Comparison of ENCODE assay signal across 8 mouse cellular contexts in genomic region chr2:163417830-163418229, GRCm38 (mm10). TPM values are rescaled to one million over a fixed set of nuclear protein-coding genes. Genes with fewer than 3 reads are reported as not detected.
DNase-seq lines count a peak whose midpoint lies in the region; ATAC-seq lines count a peak whose summit lies in the region.

No protein-coding gene starts in this region.

- H3K9me3 ChIP-seq in lung, embryonic 16.5 days (ENCODE audit: control insufficient read depth, low read length) = no peaks in the 10 kb centered on the region
- no peaks in the 10 kb centered on the region for H3K9me3 ChIP-seq in forebrain, embryonic 12.5 days
- no peaks in the 10 kb centered on the region for H3K9me3 ChIP-seq in limb, embryonic 12.5 days
- H3K9me3 ChIP-seq in stomach, embryonic 14.5 days (ENCODE audit: control insufficient read depth, low read depth, low read length) = no peaks in the 10 kb centered on the region

- H3K27me3 ChIP-seq in lung, embryonic 16.5 days (ENCODE audit: control insufficient read depth, insufficient read depth, low read depth, low read length) = no peaks in the 10 kb centered on the region
- H3K27me3 ChIP-seq in forebrain, embryonic 12.5 days = no peaks in the 10 kb centered on the region
- H3K27me3 ChIP-seq in limb, embryonic 12.5 days = no peaks in the 10 kb centered on the region
- no peaks in the 10 kb centered on the region for H3K27me3 ChIP-seq in stomach, embryonic 14.5 days (ENCODE audit: control insufficient read depth, insufficient read depth, low read length)

- peaks cover 18% of the 10 kb centered on the region for H3K4me1 ChIP-seq in lung, embryonic 16.5 days (replicated peaks; ENCODE audit: control insufficient read depth, insufficient read depth, low read length)
- H3K4me1 ChIP-seq in forebrain, embryonic 12.5 days = peaks cover 28% of the 10 kb centered on the region
- H3K4me1 ChIP-seq in limb, embryonic 12.5 days (replicated peaks) = peaks cover 19% of the 10 kb centered on the region
- H3K4me1 ChIP-seq in stomach, embryonic 14.5 days (ENCODE audit: control insufficient read depth, insufficient read depth, low read length) = peaks cover 15% of the 10 kb centered on the region

- peak overlapping the region; percentile 93 for H3K9ac ChIP-seq in lung, embryonic 16.5 days (ENCODE audit: low read length)
- peak overlapping the region; percentile 94 for H3K9ac ChIP-seq in forebrain, embryonic 12.5 days
- peak overlapping the region; percentile 88 for H3K9ac ChIP-seq in limb, embryonic 12.5 days (replicated peaks)
- H3K9ac ChIP-seq in stomach, embryonic 14.5 days (replicated peaks; ENCODE audit: low read depth, low read length) = peak overlapping the region; percentile 92

- peak overlapping the region; percentile 69 for H3K4me2 ChIP-seq in lung, embryonic 16.5 days (ENCODE audit: low read depth, low read length)
- peak overlapping the region; percentile 95 for H3K4me2 ChIP-seq in forebrain, embryonic 12.5 days
- H3K4me2 ChIP-seq in limb, embryonic 12.5 days = peak overlapping the region; percentile 77
- H3K4me2 ChIP-seq in stomach, embryonic 14.5 days (replicated peaks; ENCODE audit: low read depth, low read length) = peak overlapping the region; percentile 71

- H3K4me3 ChIP-seq in lung, embryonic 16.5 days (ENCODE audit: low read length) = peak overlapping the region; percentile 97
- peak overlapping the region; percentile 98 for H3K4me3 ChIP-seq in forebrain, embryonic 12.5 days (replicated peaks)
- peak overlapping the region; percentile 99 for H3K4me3 ChIP-seq in limb, embryonic 12.5 days (replicated peaks)
- H3K4me3 ChIP-seq in stomach, embryonic 14.5 days (ENCODE audit: low read depth, low read length) = peak overlapping the region; percentile 99

- DNase-seq in lung, postnatal 4 days = no peak
- no peak for DNase-seq in retina, embryonic 14.5 days (ENCODE audit: low spot score)
- DNase-seq in cerebellum, postnatal 25 days = no peak
- DNase-seq in right cerebral cortex, adult 18-20 months = no peak

- H3K27ac ChIP-seq in lung, embryonic 16.5 days (ENCODE audit: low read length) = no peak overlapping the region
- H3K27ac ChIP-seq in forebrain, embryonic 12.5 days = no peak overlapping the region
- no peak overlapping the region for H3K27ac ChIP-seq in limb, embryonic 12.5 days
- no peak overlapping the region for H3K27ac ChIP-seq in stomach, embryonic 14.5 days (ENCODE audit: low read length)

- H3K36me3 ChIP-seq in lung, embryonic 16.5 days (ENCODE audit: control insufficient read depth, insufficient read depth, low read length) = peaks cover 7% of the 10 kb centered on the region
- peaks cover 18% of the 10 kb centered on the region for H3K36me3 ChIP-seq in forebrain, embryonic 12.5 days (replicated peaks)
- H3K36me3 ChIP-seq in limb, embryonic 12.5 days = peaks cover 19% of the 10 kb centered on the region
- peaks cover 7% of the 10 kb centered on the region; the same call in 1 of the 2 replicates for H3K36me3 ChIP-seq in stomach, embryonic 14.5 days (ENCODE audit: control insufficient read depth, insufficient read depth, low read length)

- ATAC-seq in lung, embryonic 16.5 days (ENCODE audit: low read depth) = no peak
- ATAC-seq in forebrain, embryonic 12.5 days (ENCODE audit: low FRiP score) = no peak
- ATAC-seq in limb, embryonic 12.5 days (ENCODE audit: insufficient number of reproducible peaks, insufficient read depth, low FRiP score, low TSS enrichment, low read depth) = no peak
- ATAC-seq in stomach, embryonic 14.5 days (ENCODE audit: insufficient number of reproducible peaks, insufficient read depth, low FRiP score, low read depth) = no peak

RNA-seq across cellular contexts. Expression of gene Oser1, which starts 6.7 kb away (rescaled TPM):
- 83.2 and 89.9 TPM in 2 replicates for polyA plus RNA-seq in lung, embryonic 16.5 days (2015; fragmentation: Nextera tagmentation; extraction: Ambion mirVana)
- 74.5 and 77.0 TPM in 2 replicates for polyA plus RNA-seq in forebrain, embryonic 12.5 days (2016; fragmentation: Nextera tagmentation; extraction: Ambion mirVana)
- 85.1 and 91.8 TPM in 2 replicates for polyA plus RNA-seq in limb, embryonic 12.5 days (2016; fragmentation: Nextera tagmentation; extraction: Ambion mirVana)
- polyA plus RNA-seq in stomach, embryonic 14.5 days (2014; fragmentation: Nextera tagmentation; extraction: Ambion mirVana) = 84.9 and 89.2 TPM in 2 replicates

RNA-seq across cellular contexts. Expression of gene Jph2, which starts 20.0 kb away (rescaled TPM):
- polyA plus RNA-seq in lung, embryonic 16.5 days (2015; fragmentation: Nextera tagmentation; extraction: Ambion mirVana) = 4.4 and 4.8 TPM in 2 replicates
- polyA plus RNA-seq in forebrain, embryonic 12.5 days (2016; fragmentation: Nextera tagmentation; extraction: Ambion mirVana) = 0.18 and 0.24 TPM in 2 replicates
- polyA plus RNA-seq in limb, embryonic 12.5 days (2016; fragmentation: Nextera tagmentation; extraction: Ambion mirVana) = 1.6 and 2.2 TPM in 2 replicates
- 6.5 and 6.7 TPM in 2 replicates for polyA plus RNA-seq in stomach, embryonic 14.5 days (2014; fragmentation: Nextera tagmentation; extraction: Ambion mirVana)

RNA-seq across cellular contexts. Expression of gene Gdap1l1, which starts 20.4 kb away (rescaled TPM):
- 0.89 and 0.92 TPM in 2 replicates for polyA plus RNA-seq in lung, embryonic 16.5 days (2015; fragmentation: Nextera tagmentation; extraction: Ambion mirVana)
- 54.7 and 56.5 TPM in 2 replicates for polyA plus RNA-seq in forebrain, embryonic 12.5 days (2016; fragmentation: Nextera tagmentation; extraction: Ambion mirVana)
- polyA plus RNA-seq in limb, embryonic 12.5 days (2016; fragmentation: Nextera tagmentation; extraction: Ambion mirVana) = 0.40 and 0.59 TPM in 2 replicates
- 5.3 and 8.4 TPM in 2 replicates for polyA plus RNA-seq in stomach, embryonic 14.5 days (2014; fragmentation: Nextera tagmentation; extraction: Ambion mirVana)

RNA-seq across cellular contexts. Expression of gene Fitm2, which starts 54.6 kb away (rescaled TPM):
- polyA plus RNA-seq in lung, embryonic 16.5 days (2015; fragmentation: Nextera tagmentation; extraction: Ambion mirVana) = 9.5 and 9.9 TPM in 2 replicates
- 11.5 and 11.7 TPM in 2 replicates for polyA plus RNA-seq in forebrain, embryonic 12.5 days (2016; fragmentation: Nextera tagmentation; extraction: Ambion mirVana)
- 10.2 TPM in 2 replicates for polyA plus RNA-seq in limb, embryonic 12.5 days (2016; fragmentation: Nextera tagmentation; extraction: Ambion mirVana)
- polyA plus RNA-seq in stomach, embryonic 14.5 days (2014; fragmentation: Nextera tagmentation; extraction: Ambion mirVana) = 8.5 and 11.0 TPM in 2 replicates
